Mouse (Mus musculus) forebrain, embryonic 16.5 days (tissue): ENCODE data around the gene Mad1l1. TPM values are rescaled to one million over a fixed set of nuclear protein-coding genes. Genes with fewer than 3 reads are reported as not detected.
A peak's percentile ranks its signal among the peaks of the same experiment; 100 is the strongest.

Experiments used
- ATAC-seq: fragments of 200-750 bp; cut with Nextera tagmentation; 2 replicates; pipeline ENCODE4 v1.8.0; 2017; ENCODE audit warnings: mild to moderate bottlenecking, moderate library complexity
- H3K27ac ChIP-seq: fragments of 300-500 bp; sonication (generic); 2 replicates; pipeline ENCODE4 v1.5.1; 2014; ENCODE audit warnings: low read length, control low read depth
- H3K27me3 ChIP-seq: fragments of 300-500 bp; sonication (generic); replicated peaks from 2 replicates; pipeline ENCODE4 v1.6.1; 2014; ENCODE audit warnings: low read length; ENCODE audit not compliant: control insufficient read depth, insufficient read depth
- H3K36me3 ChIP-seq: fragments of 300-500 bp; sonication (generic); 2 replicates; pipeline ENCODE4 v1.6.1; 2014; ENCODE audit not compliant: control insufficient read depth, insufficient read depth
- H3K4me1 ChIP-seq: fragments of 300-500 bp; sonication (generic); replicated peaks from 2 replicates; pipeline ENCODE4 v1.6.1; 2014; ENCODE audit warnings: low read length; ENCODE audit not compliant: control insufficient read depth, insufficient read depth
- H3K4me2 ChIP-seq: fragments of 300-500 bp; sonication (generic); 2 replicates; pipeline ENCODE4 v1.6.1; 2014; ENCODE audit warnings: mild to moderate bottlenecking, low read length, control low read depth
- H3K4me3 ChIP-seq: fragments of 300-500 bp; sonication (generic); replicated peaks from 2 replicates; pipeline ENCODE4 v1.5.1; 2014; ENCODE audit warnings: mild to moderate bottlenecking, low read length, control low read depth
- H3K9ac ChIP-seq: fragments of 300-500 bp; sonication (generic); replicated peaks from 2 replicates; pipeline ENCODE4 v1.6.1; 2014; ENCODE audit warnings: low read depth, low read length, control low read depth
- H3K9me3 ChIP-seq: fragments of 300-500 bp; sonication (generic); 2 replicates; pipeline ENCODE4 v1.6.1; 2016; ENCODE audit warnings: low read length; ENCODE audit not compliant: control insufficient read depth
- WGBS: fragments of 180-500 bp; shearing (Covaris S2); extraction: QIAGEN DNeasy Blood & Tissue Kit; methylation state at CpG from one replicate; pipeline ENCODE4 v1.1.7; 2014; 5-methylcytosine and 5-hydroxymethylcytosine counted together
- polyA plus RNA-seq: library from polyadenylated mRNA; unstranded; fragments of >200 nt; fragmentation: Nextera tagmentation; extraction: Ambion mirVana; gene quantifications from 2 replicates; pipeline ENCODE4 v1.2.1, GENCODE M21; 2015

Mad1l1 gene
- polyA plus RNA-seq, 1 experiment from 2014 or later = 33.4 TPM

DNA sequence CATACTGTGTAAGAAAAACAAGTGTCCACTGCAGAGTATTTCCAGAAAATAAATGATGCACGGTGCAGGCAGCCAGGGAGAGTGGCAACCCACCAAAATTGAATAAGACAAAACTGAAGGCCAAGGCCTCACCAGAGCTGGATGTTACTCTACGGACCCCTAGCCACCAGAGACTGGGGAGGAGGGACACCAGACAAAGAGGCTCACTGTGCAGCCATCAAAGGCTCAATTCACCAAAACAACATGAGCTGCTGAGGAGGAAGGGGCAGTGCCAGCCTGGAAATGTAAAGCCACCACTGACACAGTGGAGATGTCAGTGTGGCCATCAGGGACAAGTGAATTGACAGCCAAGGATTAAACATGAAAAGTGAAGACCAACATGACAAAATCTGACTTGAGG is 169.5 kb downstream of the Mad1l1 start:
- Histone ChIP-seq H3K27ac (no peak overlapping the region), H3K9ac (no peak overlapping the region), H3K9me3 (no peaks in the 10 kb centered on the region), H3K4me2 (no peak overlapping the region), H3K4me3 (no peak overlapping the region), H3K36me3 (no peaks in the 10 kb centered on the region), H3K27me3 (no peaks in the 10 kb centered on the region), H3K4me1 (no peaks in the 10 kb centered on the region)
- 21% methylated on average over 2 of the region's 2 CpGs for WGBS
- ATAC-seq = no peak

- Histone ChIP-seq H3K27ac (no peak overlapping the region), H3K4me3 (no peak overlapping the region), H3K9ac (no peak overlapping the region), H3K4me2 (no peak overlapping the region), H3K9me3 (no peaks in the 10 kb centered on the region), H3K36me3 (no peaks in the 10 kb centered on the region), H3K27me3 (no peaks in the 10 kb centered on the region), H3K4me1 (no peaks in the 10 kb centered on the region)
- no peak for ATAC-seq
- 60% methylated on average over 2 of the region's 2 CpGs for WGBS
Measured at GRCm38 (mm10) chr5:140151180-140151579, 170.2 kb downstream of the Mad1l1 start.

- Histone ChIP-seq H3K4me1 (no peaks in the 10 kb centered on the region), H3K9ac (no peak overlapping the region), H3K27ac (no peak overlapping the region), H3K27me3 (no peaks in the 10 kb centered on the region), H3K9me3 (no peaks in the 10 kb centered on the region), H3K4me3 (no peak overlapping the region), H3K36me3 (no peaks in the 10 kb centered on the region), H3K4me2 (no peak overlapping the region)
- 93% methylated on average over 2 of the region's 2 CpGs for WGBS
- no peak for ATAC-seq
Measured at GRCm38 (mm10) chr5:140150694-140151093, 170.7 kb downstream of the Mad1l1 start.

- Histone ChIP-seq H3K4me2 (no peak overlapping the region), H3K27ac (no peak overlapping the region), H3K4me3 (no peak overlapping the region), H3K36me3 (no peaks in the 10 kb centered on the region), H3K9me3 (no peaks in the 10 kb centered on the region), H3K9ac (no peak overlapping the region), H3K4me1 (no peaks in the 10 kb centered on the region), H3K27me3 (no peaks in the 10 kb centered on the region)
- no peak for ATAC-seq
- WGBS = 91% methylated on average over 5 of the region's 5 CpGs
Measured at GRCm38 (mm10) chr5:140150136-140150535, 171.2 kb downstream of the Mad1l1 start.

DNA sequence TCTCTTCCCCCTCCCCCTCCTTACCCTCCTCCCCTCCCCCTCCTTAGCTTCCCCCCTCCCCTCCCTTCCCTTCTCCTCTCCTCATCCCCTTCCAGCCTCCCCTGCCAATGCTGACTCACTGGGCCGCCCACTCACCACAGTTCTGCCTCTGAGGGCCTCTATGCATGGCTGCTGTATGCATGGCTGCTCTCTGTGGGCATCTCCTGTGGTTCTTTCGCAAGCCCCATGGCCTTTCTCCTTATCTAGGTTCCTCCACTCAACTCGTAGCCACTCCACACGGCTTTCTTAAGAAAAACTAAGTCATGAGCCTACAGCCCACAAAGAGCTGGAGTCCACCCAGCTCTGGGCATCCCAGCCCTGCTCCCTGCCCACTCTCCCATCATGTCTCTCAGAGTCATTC is 172.1 kb downstream of the Mad1l1 start:
- Histone ChIP-seq H3K9ac (no peak overlapping the region), H3K4me1 (no peaks in the 10 kb centered on the region), H3K27ac (no peak overlapping the region), H3K36me3 (no peaks in the 10 kb centered on the region), H3K4me2 (no peak overlapping the region), H3K4me3 (no peak overlapping the region), H3K9me3 (no peaks in the 10 kb centered on the region), H3K27me3 (no peaks in the 10 kb centered on the region)
- 85% methylated on average over 4 of the region's 4 CpGs for WGBS
- no peak for ATAC-seq

GRCm38 (mm10) chr5:140143541-140143940 is 177.8 kb downstream of the Mad1l1 start:
- no peak overlapping the region for H3K27ac ChIP-seq
- ATAC-seq = no peak
- 93% methylated on average over 2 of the region's 2 CpGs for WGBS

DNA sequence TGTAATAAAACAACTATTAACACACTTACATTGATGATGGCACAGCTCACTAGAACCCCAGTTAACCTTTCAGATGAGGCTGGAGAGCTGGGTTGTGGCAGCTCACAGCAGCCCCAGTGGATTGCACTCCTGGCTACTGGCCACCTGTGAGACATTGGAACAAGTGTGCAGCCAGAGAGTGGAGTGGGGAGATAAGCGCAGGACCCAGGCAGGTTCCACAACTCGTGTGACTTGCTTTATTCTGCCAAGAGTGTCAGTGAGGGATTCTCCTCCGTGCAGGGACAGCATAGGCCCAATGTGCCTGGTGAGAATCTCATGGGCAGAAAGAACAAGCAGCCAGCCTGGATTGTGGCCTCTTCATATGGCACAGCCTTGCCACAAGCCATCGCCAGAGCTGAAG is 180.0 kb downstream of the Mad1l1 start:
- no peaks in the 10 kb centered on the region for H3K9me3 ChIP-seq
- no peak overlapping the region for H3K4me2 ChIP-seq
- no peak overlapping the region for H3K9ac ChIP-seq
- H3K4me3 ChIP-seq = no peak overlapping the region
- ATAC-seq = no peak
- no peaks in the 10 kb centered on the region for H3K27me3 ChIP-seq
- peaks cover 2% of the 10 kb centered on the region for H3K4me1 ChIP-seq
- no peaks in the 10 kb centered on the region for H3K36me3 ChIP-seq
- no peak overlapping the region for H3K27ac ChIP-seq
- WGBS = 87% methylated on average over 4 of the region's 4 CpGs

More at GRCm38 (mm10) chr5:140143541-140143940, 177.8 kb downstream of the Mad1l1 start:
- no peak overlapping the region for H3K9ac ChIP-seq
- no peaks in the 10 kb centered on the region for H3K36me3 ChIP-seq
- no peaks in the 10 kb centered on the region for H3K27me3 ChIP-seq
- no peaks in the 10 kb centered on the region for H3K9me3 ChIP-seq
- H3K4me3 ChIP-seq = no peak overlapping the region
- no peak overlapping the region for H3K4me2 ChIP-seq
- no peaks in the 10 kb centered on the region for H3K4me1 ChIP-seq

DNA sequence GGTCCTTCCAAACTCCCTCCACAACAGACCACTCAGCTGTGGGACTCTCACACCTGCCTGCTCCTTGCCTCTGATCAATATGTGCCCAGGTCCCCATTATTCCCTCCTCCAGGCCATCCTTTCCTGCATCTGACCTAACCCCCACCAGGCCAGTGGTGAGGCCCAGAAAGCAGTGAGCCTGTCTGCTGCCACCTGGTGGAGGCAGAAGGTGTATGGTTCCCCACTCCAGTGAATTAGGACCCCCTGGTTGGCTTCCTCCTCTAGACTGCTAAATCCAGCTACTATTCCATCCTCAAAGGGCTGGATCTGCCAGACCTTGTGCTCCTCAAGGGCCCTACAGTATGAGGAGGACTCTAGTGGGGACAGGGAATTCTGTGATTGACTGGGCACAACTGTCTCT is 181.1 kb downstream of the Mad1l1 start:
- H3K36me3 ChIP-seq = no peaks in the 10 kb centered on the region
- peak; percentile 50; the same call in 1 of the 2 replicates for ATAC-seq

GRCm38 (mm10) chr5:140135734-140136625 is 185.4 kb downstream of the Mad1l1 start:
- no peaks in the 10 kb centered on the region for H3K36me3 ChIP-seq
- ATAC-seq = no peak
- H3K27me3 ChIP-seq = no peaks in the 10 kb centered on the region
- WGBS = 78% methylated on average over 8 of the region's 8 CpGs
- no peaks in the 10 kb centered on the region for H3K9me3 ChIP-seq
- H3K4me3 ChIP-seq = no peak overlapping the region
- no peak overlapping the region for H3K27ac ChIP-seq
- H3K9ac ChIP-seq = no peak overlapping the region
- H3K4me1 ChIP-seq = peaks cover 16% of the 10 kb centered on the region
- no peak overlapping the region for H3K4me2 ChIP-seq

More for the DNA sequence above, 181.1 kb downstream of the Mad1l1 start:
- H3K27ac ChIP-seq = no peak overlapping the region
- no peaks in the 10 kb centered on the region for H3K27me3 ChIP-seq
- H3K4me1 ChIP-seq = peaks cover 10% of the 10 kb centered on the region
- H3K4me2 ChIP-seq = no peak overlapping the region
- H3K9me3 ChIP-seq = no peaks in the 10 kb centered on the region
- H3K9ac ChIP-seq = no peak overlapping the region
- no peak overlapping the region for H3K4me3 ChIP-seq
